Mouse (Mus musculus) testis, adult 2 months (tissue): ENCODE results near the gene Cntnap2.

Experiments used
- CTCF ChIP-seq: fragments of 200-500 bp; IDR thresholded peaks from 2 replicates; pipeline ENCODE4 v1.5.1; 2012; ENCODE audit warnings: low read depth, mild to moderate bottlenecking, inconsistent platforms, low read length, moderate library complexity; ENCODE audit not compliant: control insufficient read depth, insufficient read depth, insufficient replicate concordance
- POLR2A ChIP-seq: fragments of 200-500 bp; IDR thresholded peaks from 2 replicates; pipeline ENCODE4 v1.6.1; 2012; ENCODE audit warnings: low read depth, mild to moderate bottlenecking, inconsistent platforms, low read length, moderate library complexity; ENCODE audit not compliant: control insufficient read depth

- no peak for TF ChIP-seq CTCF
- no peak for TF ChIP-seq POLR2A
Measured at GRCm38 (mm10) chr6:47256918-47257506, 2197.9 kb downstream of the Cntnap2 start.
